Mouse (Mus musculus) embryonic fibroblast, embryonic 13.5 days (primary cell): ENCODE data around the gene Vmn1r5. TPM values are rescaled to one million over a fixed set of nuclear protein-coding genes. Genes with fewer than 3 reads are reported as not detected.
A peak's percentile ranks its signal among the peaks of the same experiment; 100 is the strongest.
"Not testable (repeated sequence)": the region's sequence is repeated elsewhere in the genome, so short reads cannot be mapped to it uniquely, and the experiment has no call there.

ENCODE experiments used
- H3K27ac ChIP-seq: 2 replicates; pipeline ENCODE4 v1.5.1; 2012; ENCODE audit warnings: low read length, control low read depth, inconsistent platforms; ENCODE audit not compliant: insufficient read depth
- H3K4me1 ChIP-seq: 2 replicates; pipeline ENCODE4 v1.6.1; 2011; ENCODE audit warnings: low read length; ENCODE audit not compliant: control insufficient read depth, insufficient read depth
- H3K4me3 ChIP-seq: 2 replicates; pipeline ENCODE4 v1.5.1; 2011; ENCODE audit warnings: mild to moderate bottlenecking, control low read depth, low read length; ENCODE audit not compliant: insufficient read depth
- CTCF ChIP-seq: IDR thresholded peaks from 2 replicates; pipeline ENCODE4 v1.5.1; 2011; ENCODE audit warnings: mild to moderate bottlenecking, control low read depth, low read length, moderate library complexity, borderline replicate concordance; ENCODE audit not compliant: insufficient read depth
- POLR2A ChIP-seq: IDR thresholded peaks from 2 replicates; pipeline ENCODE4 v1.6.1; 2011; ENCODE audit warnings: low read depth, mild to moderate bottlenecking, control low read depth, low read length, moderate library complexity
- polyA plus RNA-seq: library from polyadenylated mRNA; stranded (reverse); fragments of >200 nt; gene quantifications from 2 replicates; pipeline ENCODE4 v1.2.4, GENCODE M21; 2011; ENCODE audit warnings: low read depth; ENCODE audit not compliant: missing spikeins, insufficient read length

The Vmn1r5 gene
- not detected in 2 replicates for polyA plus RNA-seq

GRCm38 (mm10) chr6:56969973-56970372 lies at the start of gene Vmn1r5:
TSS of gene Vmn1r5 (plus strand) at chr6:56970273.
- H3K27ac ChIP-seq: no peak within 1 kb of the TSS
- no peak for TF ChIP-seq POLR2A
- TF ChIP-seq CTCF: no peak
- H3K4me3 ChIP-seq: no peak within 1 kb of the TSS
- no peaks in the 10 kb centered on the region for H3K4me1 ChIP-seq

GRCm38 (mm10) chr6:56923331-56923725 lies 46.7 kb upstream of the Vmn1r5 start:
- Histone ChIP-seq H3K4me3 (peak overlapping the region; percentile 82), H3K4me1 (no peaks in the 10 kb centered on the region), H3K27ac (no peak overlapping the region)
- TF ChIP-seq CTCF (no peak), POLR2A (no peak)

DNA sequence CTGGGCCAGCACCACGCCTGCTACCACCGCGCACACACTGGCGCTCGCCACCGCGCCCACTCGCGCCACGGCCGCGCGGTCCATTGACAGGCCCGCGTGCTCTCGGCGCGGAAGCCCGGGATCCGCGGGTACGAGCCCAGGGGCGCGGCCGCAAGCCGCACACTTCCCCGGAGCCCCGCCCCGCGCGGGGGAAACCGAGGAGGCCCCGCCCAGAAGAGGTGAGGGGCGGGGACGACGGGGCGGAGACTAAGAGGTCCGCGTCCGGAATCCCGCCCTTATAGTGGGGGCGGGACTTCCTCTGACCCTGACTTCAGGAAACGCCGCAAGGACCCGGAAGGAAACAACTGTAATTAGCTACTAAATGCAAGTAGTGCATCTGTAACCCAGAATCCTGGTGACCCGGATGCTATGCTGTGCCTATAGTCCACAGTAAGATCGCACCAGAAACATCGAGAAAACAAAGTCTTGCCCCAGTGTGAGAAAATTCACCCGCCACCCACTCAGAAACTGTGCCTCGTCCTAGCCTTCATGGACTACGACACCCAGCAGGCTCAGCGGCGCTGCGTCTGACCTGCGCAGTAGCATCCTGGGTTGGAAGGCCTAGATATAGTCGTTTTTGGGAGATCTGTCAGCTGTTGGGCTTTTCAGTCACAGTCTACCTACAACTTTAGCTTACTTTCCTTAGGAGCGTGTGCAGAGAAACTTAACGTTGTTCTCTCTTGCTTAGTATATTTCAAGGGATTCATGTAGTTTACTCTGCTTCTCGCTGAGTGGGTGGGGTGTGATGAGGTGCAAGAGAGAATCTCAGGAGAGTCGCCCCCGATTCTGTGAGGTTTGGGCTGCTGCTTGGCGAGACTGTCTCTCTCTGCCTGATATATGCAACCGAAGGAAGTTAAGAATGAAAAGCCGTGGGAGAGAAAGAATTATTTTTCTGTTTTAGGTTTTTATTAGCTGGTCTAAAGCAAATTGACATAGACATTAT lies 46.1 kb upstream of the Vmn1r5 start, which contains the start of the genes Nt5c3 and Vmn1r4:
TSS of gene Nt5c3 (minus strand) at position 207 of the 982 bp plus-strand sequence.
TSS of gene Vmn1r4 (plus strand) at position 290 of the 982 bp plus-strand sequence.
- Histone ChIP-seq H3K4me3 (peak within 1 kb of the TSS; percentile 82), H3K4me1 (no peaks in the 10 kb centered on the region), H3K27ac (peak within 1 kb of the TSS; percentile 87)
- no peak for TF ChIP-seq CTCF
- peak; percentile 80 for TF ChIP-seq POLR2A

DNA sequence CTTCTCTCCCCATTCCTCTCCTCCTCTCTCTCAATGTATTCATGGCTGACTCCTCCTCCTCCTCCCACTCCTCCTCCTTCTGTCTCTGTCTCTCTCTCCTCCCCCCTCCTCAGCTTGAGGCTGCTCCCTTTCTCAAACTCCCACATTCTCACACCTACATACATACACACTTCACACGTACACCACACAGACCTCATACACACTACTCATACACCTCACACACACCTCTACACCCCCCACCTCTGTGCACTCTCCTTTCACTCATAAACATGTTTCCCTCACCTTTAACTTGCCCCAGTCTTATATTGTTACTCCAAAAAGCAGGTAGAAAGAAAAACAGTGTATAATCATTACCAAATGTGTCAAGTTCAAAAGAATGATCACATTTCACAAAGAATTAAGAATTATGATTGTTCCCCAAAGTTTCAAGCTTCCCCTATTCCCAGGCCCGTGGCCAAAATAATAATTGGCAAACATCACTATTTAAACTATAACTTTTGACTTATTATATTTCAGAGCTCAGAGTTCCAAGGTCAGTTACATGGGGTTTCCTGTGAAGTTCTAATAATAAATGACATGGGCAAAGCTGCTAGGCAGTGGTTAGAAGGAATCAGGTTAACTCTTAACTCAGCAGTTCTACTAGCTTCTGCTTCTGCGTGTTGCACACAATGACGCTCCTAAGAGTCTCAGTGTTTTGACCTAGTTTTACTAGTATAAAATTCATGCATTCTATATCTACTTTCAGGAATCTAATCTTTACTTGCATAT lies 38.2 kb upstream of the Vmn1r5 start:
- Histone ChIP-seq H3K4me3 (no peak overlapping the region), H3K4me1 (no peaks in the 10 kb centered on the region), H3K27ac (no peak overlapping the region)
- TF ChIP-seq POLR2A: no peak
- TF ChIP-seq CTCF: no peak

GRCm38 (mm10) chr6:56932464-56932863 lies 37.6 kb upstream of the Vmn1r5 start:
- H3K4me3 ChIP-seq: no peak overlapping the region
- H3K4me1 ChIP-seq: no peaks in the 10 kb centered on the region
- TF ChIP-seq POLR2A: no peak
- TF ChIP-seq CTCF: no peak
- H3K27ac ChIP-seq: no peak overlapping the region

GRCm38 (mm10) chr6:56934366-56934765 lies 35.7 kb upstream of the Vmn1r5 start:
- Histone ChIP-seq H3K27ac (no peak overlapping the region), H3K4me1 (no peaks in the 10 kb centered on the region), H3K4me3 (no peak overlapping the region)
- TF ChIP-seq POLR2A (no peak), CTCF (no peak)

GRCm38 (mm10) chr6:56956436-56956835 lies 13.6 kb upstream of the Vmn1r5 start:
- Histone ChIP-seq H3K4me3 (no peak overlapping the region), H3K27ac (no peak overlapping the region), H3K4me1 (no peaks in the 10 kb centered on the region)
- TF ChIP-seq POLR2A (no peak), CTCF (no peak)

DNA sequence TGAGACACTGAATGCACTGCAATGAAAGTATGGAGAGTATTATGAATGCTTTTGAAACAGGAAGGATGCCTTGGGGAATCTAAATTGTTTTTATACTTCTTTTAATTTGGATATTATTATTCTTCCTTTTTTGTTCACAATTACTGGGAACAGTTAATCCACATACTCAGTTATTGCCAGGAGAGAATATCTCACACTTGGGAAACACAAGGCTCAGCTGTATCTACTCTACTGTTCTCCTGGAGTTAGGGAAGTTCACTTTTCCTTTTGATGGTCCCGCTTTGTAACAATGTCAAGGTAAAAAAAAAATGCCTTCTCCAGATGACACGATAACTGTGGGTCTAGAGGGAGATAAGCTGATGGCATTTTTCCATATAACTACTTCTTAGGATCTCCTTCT lies 26.9 kb downstream of the Vmn1r5 start, which contains the start of gene Vmn1r6:
TSS of gene Vmn1r6 (plus strand) at position 301 of the 400 bp plus-strand sequence.
- TF ChIP-seq CTCF (no peak), POLR2A (no peak)
- no peak within 1 kb of the TSS for H3K4me3 ChIP-seq
- no peaks in the 10 kb centered on the region for H3K4me1 ChIP-seq
- no peak within 1 kb of the TSS for H3K27ac ChIP-seq

DNA sequence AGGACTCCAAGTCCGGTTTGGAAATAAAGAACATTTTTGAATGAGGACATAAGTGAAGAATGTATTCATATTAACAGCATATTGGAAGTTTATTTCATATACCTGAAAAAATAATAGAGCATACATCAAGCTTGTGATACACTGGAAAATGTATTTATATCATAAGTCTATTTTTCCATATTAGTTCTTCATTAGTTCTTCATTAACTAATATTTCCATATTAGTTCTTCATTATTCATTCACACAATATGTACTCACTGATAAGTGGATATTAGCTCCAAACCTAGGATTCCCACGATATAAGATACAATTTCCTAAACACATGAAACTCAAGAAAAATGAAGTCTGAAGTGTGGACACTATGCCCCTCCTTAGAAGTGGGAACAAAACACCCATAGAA lies 55.2 kb downstream of the Vmn1r5 start, which contains the start of gene Vmn1r7:
TSS of gene Vmn1r7 (minus strand) at position 101 of the 400 bp plus-strand sequence.
- H3K4me1 ChIP-seq, H3K27ac ChIP-seq: not testable (repeated sequence)

More for the DNA sequence above, 55.2 kb downstream of the Vmn1r5 start, which contains the start of gene Vmn1r7:
- not testable (repeated sequence) for H3K4me3 ChIP-seq
